Mouse (Mus musculus) T-helper 1 cell (primary cell): ENCODE data around the gene Dock2.
"Not testable (repeated sequence)": the region's sequence is repeated elsewhere in the genome, so short reads cannot be mapped to it uniquely, and the experiment has no call there.

Experiments used
- in situ Hi-C: fragments of 300-600 bp; cut with MboI, MseI; formaldehyde crosslinking; loops from one replicate; pipeline ENCODE4 v1.15.1; 2025; ENCODE audit warnings: high pct_unique_total_duplicates

Dock2 gene

GRCm38 (mm10) chr11:34783587-34784043 lies at the start of gene Dock2:
TSS of gene Dock2 (minus strand) at chr11:34783892.
- in situ Hi-C loops = no loop called here

GRCm38 (mm10) chr11:34832678-34833077 lies 49.0 kb upstream of the Dock2 start:
- in situ Hi-C loops = loop anchor here (25.0 kb wide), 1 partner anchor 1005 kb away; the partner anchor contains the start of gene Rars

- in situ Hi-C loops = loop anchor here (10.0 to 25.0 kb wide), 2 partner anchors 503 to 1009 kb away; partner anchors contain the start of gene Rars
These were observed 44.1 kb upstream of the Dock2 start for GRCm38 (mm10) chr11:34827803-34828202.

- in situ Hi-C loops = loop anchor here (10.0 to 25.0 kb wide), 2 partner anchors 502 to 1010 kb away; partner anchors contain the start of gene Rars
These were observed 43.2 kb upstream of the Dock2 start for GRCm38 (mm10) chr11:34826940-34827339.

GRCm38 (mm10) chr11:34824791-34825190 lies 41.1 kb upstream of the Dock2 start:
- in situ Hi-C loops = loop anchor here (10.0 to 25.0 kb wide), 3 partner anchors 500 to 1013 kb away; partner anchors contain the start of gene Rars

GRCm38 (mm10) chr11:34814767-34815166 lies 31.1 kb upstream of the Dock2 start:
- in situ Hi-C loops = loop anchor here (25.0 kb wide), 1 partner anchor 577 kb away; no protein-coding TSS in a partner anchor

- in situ Hi-C loops = loop anchor here (25.0 kb wide), 1 partner anchor 577 kb away; no protein-coding TSS in a partner anchor
These were observed 30.6 kb upstream of the Dock2 start for GRCm38 (mm10) chr11:34814319-34814718.

- in situ Hi-C loops = loop anchor here (5.0 to 25.0 kb wide), 2 partner anchors 283 to 568 kb away; no protein-coding TSS in a partner anchor
These were observed 21.3 kb upstream of the Dock2 start for GRCm38 (mm10) chr11:34805026-34805425.

GRCm38 (mm10) chr11:34798066-34798465 lies 14.4 kb upstream of the Dock2 start:
- in situ Hi-C loops = not testable (repeated sequence)

- in situ Hi-C loops = no loop called here
These were observed 12.4 kb upstream of the Dock2 start for GRCm38 (mm10) chr11:34796097-34796496.

GRCm38 (mm10) chr11:34791872-34792271 lies 8.2 kb upstream of the Dock2 start:
- in situ Hi-C loops = loop anchor here (5.0 kb wide), 1 partner anchor 110 kb away; no protein-coding TSS in a partner anchor

- in situ Hi-C loops = no loop called here
These were observed 1.2 kb upstream of the Dock2 start for GRCm38 (mm10) chr11:34784864-34785263.

- in situ Hi-C loops = no loop called here
These were observed 919 bp downstream of the Dock2 start for GRCm38 (mm10) chr11:34782516-34783430.

GRCm38 (mm10) chr11:34780786-34781185 lies 2.9 kb downstream of the Dock2 start:
- in situ Hi-C loops = no loop called here

- in situ Hi-C loops = loop anchor here (5.0 kb wide), 1 partner anchor 48 kb away; no protein-coding TSS in a partner anchor
These were observed 3.7 kb downstream of the Dock2 start for GRCm38 (mm10) chr11:34779966-34780365.

GRCm38 (mm10) chr11:34778351-34778750 lies 5.3 kb downstream of the Dock2 start:
- in situ Hi-C loops = loop anchor here (5.0 kb wide), 1 partner anchor 46 kb away; no protein-coding TSS in a partner anchor

GRCm38 (mm10) chr11:34777529-34777928 lies 6.2 kb downstream of the Dock2 start:
- in situ Hi-C loops = loop anchor here (5.0 kb wide), 1 partner anchor 45 kb away; no protein-coding TSS in a partner anchor

- in situ Hi-C loops = loop anchor here (5.0 kb wide), 1 partner anchor 44 kb away; no protein-coding TSS in a partner anchor
These were observed 7.6 kb downstream of the Dock2 start for GRCm38 (mm10) chr11:34776054-34776453.

- in situ Hi-C loops = loop anchor here (5.0 kb wide), 1 partner anchor 42 kb away; no protein-coding TSS in a partner anchor
These were observed 9.1 kb downstream of the Dock2 start for GRCm38 (mm10) chr11:34774636-34775035.

- in situ Hi-C loops = no loop called here
These were observed 10.3 kb downstream of the Dock2 start for GRCm38 (mm10) chr11:34773304-34773895.

GRCm38 (mm10) chr11:34771221-34771986 lies 12.3 kb downstream of the Dock2 start:
- in situ Hi-C loops = no loop called here
